Mouse (Mus musculus) adrenal gland, adult 18-20 months (tissue): ENCODE measurements around the gene Cuzd1. TPM values are rescaled to one million over a fixed set of nuclear protein-coding genes. Genes with fewer than 3 reads are reported as not detected.

Experiments used
- DNase-seq, 2 experiments: peaks; one replicate each; pipeline ENCODE4 v3.0.0; 2021 to 2022; ENCODE audit warnings: low spot score in 2 of 2
- total RNA-seq, 2 experiments: library from RNA; stranded (reverse); gene quantifications; 1 replicate in 1 of 2; 2 replicates in 1 of 2; pipeline ENCODE4 v1.2.3; 2021

The Cuzd1 gene
- total RNA-seq, 2 experiments from 2014 or later = not detected

GRCm38 (mm10) chr7:131260946-131261345 lies 61.1 kb downstream of the Cuzd1 start:
- DNase-seq = no peak

Other genes starting within 250 kb of the Cuzd1 start
- not detected for gene 4933402N03Rik, start 176.0 kb downstream of the Cuzd1 start, total RNA-seq
- gene 5430419D17Rik, start 147.9 kb downstream of the Cuzd1 start, total RNA-seq = not detected
- not detected for gene Fam24b, start 7.2 kb upstream of the Cuzd1 start, total RNA-seq
- gene Fam24a, start 11.6 kb upstream of the Cuzd1 start, total RNA-seq = not detected
- gene 2310057M21Rik, start 40.5 kb upstream of the Cuzd1 start, total RNA-seq = 10 to 100 TPM; 11.2 to 17.2 TPM
- 10 to 100 TPM; 16.4 to 24.9 TPM for gene Pstk, start 48.8 kb upstream of the Cuzd1 start, total RNA-seq
- 10 to 100 TPM; 25.2 to 38.1 TPM for gene Ikzf5, start 88.2 kb upstream of the Cuzd1 start, total RNA-seq
- 100 to 1,000 TPM; 188 to 685 TPM for gene Acadsb, start 88.3 kb upstream of the Cuzd1 start, total RNA-seq
- not detected for gene Hmx3, start 220.6 kb upstream of the Cuzd1 start, total RNA-seq
- gene Hmx2, start 226.5 kb upstream of the Cuzd1 start, total RNA-seq = not detected
- 10 to 100 TPM; 57.0 to 69.0 TPM for gene Bub3, start 237.9 kb upstream of the Cuzd1 start, total RNA-seq